ENCODE assay signal across 18 mouse cellular contexts in genomic region chr9:30845609-30846290, GRCm38 (mm10).
DNase-seq lines count a peak whose midpoint lies in the region; ATAC-seq lines count a peak whose summit lies in the region.
"Had no signal": no experiment of that assay in that cellular context is flagged by ENCODE, and none has a peak within 500 bp of the region (broad histone marks: within the 10 kb centered on the region; RNA-seq: fewer than 3 reads in every experiment).

No protein-coding gene starts in this region.

- no peaks in the 10 kb centered on the region for H3K36me3 ChIP-seq in heart, embryonic 12.5 days
- H3K36me3 ChIP-seq in embryonic facial prominence, embryonic 14.5 days (ENCODE audit: control insufficient read depth, insufficient read depth, low read length) = no peaks in the 10 kb centered on the region
- H3K36me3 ChIP-seq: G1E; lung, embryonic 15.5 days had no signal

- no peak overlapping the region for H3K9ac ChIP-seq in heart, embryonic 12.5 days
- 0 out of 2 replicates have a peak overlapping the region, but pooled peaks have one; percentile 20 for H3K9ac ChIP-seq in embryonic facial prominence, embryonic 14.5 days (ENCODE audit: low read depth, low read length)
- H3K9ac ChIP-seq: lung, embryonic 15.5 days had no signal

- no peak overlapping the region for H3K4me2 ChIP-seq in heart, embryonic 12.5 days
- no peak overlapping the region for H3K4me2 ChIP-seq in embryonic facial prominence, embryonic 14.5 days (ENCODE audit: low read depth, low read length)
- H3K4me2 ChIP-seq: lung, embryonic 15.5 days had no signal

- no peaks in the 10 kb centered on the region for H3K27me3 ChIP-seq in heart, embryonic 12.5 days (replicated peaks)
- H3K27me3 ChIP-seq in embryonic facial prominence, embryonic 14.5 days (replicated peaks; ENCODE audit: control insufficient read depth, insufficient read depth, low read length) = no peaks in the 10 kb centered on the region
- H3K27me3 ChIP-seq: lung, embryonic 15.5 days; megakaryocyte, embryonic 14.5 days had no signal

- ATAC-seq in heart, embryonic 12.5 days (ENCODE audit: insufficient number of reproducible peaks, low FRiP score) = no peak
- ATAC-seq in embryonic facial prominence, embryonic 14.5 days (ENCODE audit: low read depth) = peak; percentile 44; the same call in 1 of the 2 replicates
- no peak for ATAC-seq in erythroblast, adult 5-6 weeks (replicated peaks; ENCODE audit: low FRiP score, poor library complexity, severe bottlenecking)
- ATAC-seq: forebrain, embryonic 16.5 days had no signal

- 64% methylated on average over 10 of the region's 10 CpGs for WGBS in heart, embryonic 12.5 days
- 37% methylated on average over 9 of the region's 10 CpGs for WGBS in embryonic facial prominence, embryonic 14.5 days

- H3K27ac ChIP-seq in heart, embryonic 12.5 days (ENCODE audit: poor library complexity, severe bottlenecking) = no peak overlapping the region
- H3K27ac ChIP-seq in embryonic facial prominence, embryonic 14.5 days (replicated peaks; ENCODE audit: low read depth, low read length) = peak overlapping the region; percentile 65
- H3K27ac ChIP-seq: kidney, postnatal 0 days; lung, embryonic 15.5 days had no signal

- intact Hi-C loops in heart, postnatal 10 days (cut with DNase I) = loop anchor here (2.0 to 5.0 kb wide), 2 partner anchors 63 to 75 kb away; no protein-coding TSS in a partner anchor

- peaks cover 53% of the 10 kb centered on the region for H3K4me1 ChIP-seq in heart, embryonic 12.5 days (replicated peaks)
- peaks cover 14% of the 10 kb centered on the region for H3K4me1 ChIP-seq in embryonic facial prominence, embryonic 14.5 days (ENCODE audit: control insufficient read depth, insufficient read depth, low read length)
- H3K4me1 ChIP-seq: lung, embryonic 15.5 days; megakaryocyte, embryonic 14.5 days had no signal

- H3K9me3 ChIP-seq in heart, embryonic 12.5 days (replicated peaks) = no peaks in the 10 kb centered on the region
- no peaks in the 10 kb centered on the region for H3K9me3 ChIP-seq in embryonic facial prominence, embryonic 14.5 days (ENCODE audit: control insufficient read depth, low read length)
- H3K9me3 ChIP-seq: G1E; lung, embryonic 15.5 days had no signal

- H3K4me3 ChIP-seq in heart, embryonic 12.5 days = no peak overlapping the region
- no peak overlapping the region for H3K4me3 ChIP-seq in embryonic facial prominence, embryonic 14.5 days (ENCODE audit: low read depth, low read length)
- H3K4me3 ChIP-seq: lung, embryonic 15.5 days; megakaryocyte, embryonic 14.5 days had no signal

- DNase-seq in heart, adult 18-20 months = peak; percentile 54 to 58
- peak; percentile 13 for DNase-seq in NIH3T3 (ENCODE audit: low read depth)
- DNase-seq in embryonic facial prominence, embryonic 14.5 days (ENCODE audit: low spot score) = peak; percentile 77
- DNase-seq in heart, postnatal 10 days = peak; percentile 42 to 44
- DNase-seq in urinary bladder, postnatal 10 days (ENCODE audit: low spot score) = no peak
- no peak for DNase-seq in layer of hippocampus, postnatal 10 days (ENCODE audit: low spot score in 2 of 2)
- DNase-seq: adrenal gland, postnatal 10 days; cerebellum, postnatal 25 days; layer of hippocampus, adult 9-11 months; liver; thymus, adult 18-20 months had no signal

Comparison
In these comparisons a context has a peak if more than half of its experiments do, and no peak if none do; other contexts are left out.
1. DNase-seq: peak in heart, adult 18-20 months (2 of 2), NIH3T3 (single experiment), embryonic facial prominence, embryonic 14.5 days (single experiment) and heart, postnatal 10 days (2 of 2); none in urinary bladder, postnatal 10 days (single experiment) and layer of hippocampus, postnatal 10 days (0 of 2).